Mouse (Mus musculus) E14TG2a.4 (cell line): ENCODE results near the gene Acsl6.

ENCODE experiments used
- CTCF ChIP-seq: conservative IDR thresholded peaks from 2 replicates; pipeline ENCODE4 v1.5.1; 2014; ENCODE audit warnings: low read length
- NANOG ChIP-seq: IDR thresholded peaks from 2 replicates; pipeline ENCODE4 v1.6.1; 2014; ENCODE audit warnings: borderline replicate concordance, low read length, mixed read lengths

- TF ChIP-seq CTCF (no peak), NANOG (no peak)
Measured at GRCm38 (mm10) chr11:54391326-54391725, 87.7 kb downstream of the Acsl6 start.
